Mouse (Mus musculus) hindlimb bud, embryonic 11.5 days (tissue): ENCODE results near the gene Spred3.
A peak's percentile ranks its signal among the peaks of the same experiment; 100 is the strongest.
"Not testable (repeated sequence)": the region's sequence is repeated elsewhere in the genome, so short reads cannot be mapped to it uniquely, and the experiment has no call there.

Source experiments
- DNase-seq: peaks from one replicate; pipeline ENCODE4 v3.0.0-alpha.2; 2012; ENCODE audit warnings: low read depth, low spot score; ENCODE audit errors: extremely low spot score

Spred3 gene

DNA sequence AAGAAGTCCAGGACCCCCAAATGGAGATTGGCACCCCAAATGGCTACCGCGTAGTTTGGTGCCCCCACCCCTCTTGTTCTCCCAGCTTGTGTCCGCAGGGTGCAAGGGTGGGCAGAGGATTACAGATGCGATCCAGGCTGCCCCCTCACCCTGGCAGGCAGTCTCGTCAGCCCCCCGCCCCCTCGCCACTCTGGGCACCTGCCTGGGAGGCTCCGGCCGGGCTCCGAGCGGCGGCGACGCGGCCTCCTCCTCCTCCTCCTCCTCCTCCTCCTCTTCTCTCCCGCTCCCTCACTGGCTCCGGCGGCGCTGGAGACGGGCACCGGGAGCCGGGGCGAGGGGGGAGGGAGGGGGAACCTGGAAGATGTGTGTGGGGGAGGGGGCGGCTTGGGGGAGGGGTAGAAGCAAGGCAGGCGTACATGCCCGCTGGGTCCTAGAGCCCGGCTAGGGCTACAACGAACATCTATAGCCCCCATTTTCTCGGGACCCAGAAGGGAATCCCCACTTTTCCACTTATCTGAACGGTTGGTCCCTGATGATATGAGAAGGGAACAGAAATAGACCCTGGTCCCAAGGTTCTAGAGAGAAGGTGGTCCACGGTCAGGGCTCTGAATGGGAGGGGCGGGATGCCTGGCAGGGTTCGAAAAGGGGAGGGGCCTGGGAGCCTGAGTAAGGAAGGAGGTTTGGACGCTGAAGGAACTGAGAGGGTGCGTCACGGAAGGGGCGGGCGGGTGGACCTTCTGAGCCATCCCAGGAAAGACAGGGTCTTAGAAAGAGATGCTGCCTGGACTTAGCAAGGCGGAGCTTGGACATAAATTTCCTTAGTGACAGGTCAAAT lies 763 bp downstream of the Spred3 start:
- DNase-seq = peak; percentile 68

GRCm38 (mm10) chr7:29168791-29169230 lies 1.4 kb downstream of the Spred3 start:
- no peak for DNase-seq

GRCm38 (mm10) chr7:29168121-29168695 lies 2.0 kb downstream of the Spred3 start:
- DNase-seq = no peak

DNA sequence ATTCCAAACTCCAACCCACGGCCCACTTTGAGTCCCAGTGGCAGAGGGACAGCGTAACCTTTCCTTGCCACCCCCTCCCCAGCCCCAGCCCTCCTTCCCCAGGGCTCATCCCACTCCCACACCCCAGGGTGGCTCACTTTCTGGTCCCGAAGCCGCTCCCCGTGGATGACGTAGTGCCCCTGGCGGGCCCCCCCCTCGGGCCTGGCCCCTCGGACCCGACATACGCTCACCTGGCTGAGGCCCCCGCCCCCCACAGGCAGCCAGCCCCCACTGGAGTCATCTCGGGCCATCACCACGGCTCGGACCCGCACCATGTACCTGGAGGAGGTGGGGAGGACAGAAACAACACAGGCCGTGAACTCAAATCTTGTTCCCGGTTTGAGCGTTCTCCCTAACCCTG lies 2.6 kb downstream of the Spred3 start:
- DNase-seq = no peak

DNA sequence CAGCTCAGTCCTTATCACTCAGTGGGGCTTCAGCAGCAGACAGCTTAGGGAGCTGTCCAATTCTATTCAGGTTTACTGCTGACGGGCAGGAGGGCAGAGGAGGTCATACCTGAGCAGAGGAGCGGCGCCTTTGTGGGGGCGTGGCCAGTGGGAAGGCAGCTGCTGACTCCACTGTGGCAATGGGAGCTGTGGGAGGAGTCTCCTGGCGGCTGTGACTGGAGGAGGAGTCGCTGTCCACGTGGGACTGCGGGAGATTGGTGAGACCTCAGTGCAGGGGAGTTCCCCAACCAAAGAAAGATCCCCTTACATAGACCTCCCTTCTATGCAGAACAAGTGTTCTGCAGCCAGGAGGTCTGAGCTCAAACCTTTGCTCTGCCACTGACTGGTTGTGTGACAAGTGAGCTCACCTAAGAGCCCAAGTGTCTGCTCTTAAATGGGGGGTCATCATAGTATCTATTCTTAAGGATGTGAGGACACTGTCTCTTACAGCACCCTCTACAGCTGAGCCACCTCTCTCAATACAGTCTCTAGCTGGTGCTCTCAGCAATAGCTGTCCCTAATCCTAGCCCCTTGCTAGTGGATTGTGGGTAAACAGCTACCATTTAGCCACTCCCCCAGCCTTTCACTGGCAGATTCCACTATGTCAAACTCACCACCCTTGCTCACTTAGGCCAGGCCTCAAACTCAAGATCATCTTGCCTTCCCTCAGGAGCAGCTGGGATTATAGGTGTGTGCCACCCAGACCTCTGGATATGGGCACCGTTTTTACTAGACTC lies 7.3 kb downstream of the Spred3 start:
- DNase-seq = no peak

- DNase-seq = no peak
Observed at GRCm38 (mm10) chr7:29162294-29162693, 7.9 kb downstream of the Spred3 start.

DNA sequence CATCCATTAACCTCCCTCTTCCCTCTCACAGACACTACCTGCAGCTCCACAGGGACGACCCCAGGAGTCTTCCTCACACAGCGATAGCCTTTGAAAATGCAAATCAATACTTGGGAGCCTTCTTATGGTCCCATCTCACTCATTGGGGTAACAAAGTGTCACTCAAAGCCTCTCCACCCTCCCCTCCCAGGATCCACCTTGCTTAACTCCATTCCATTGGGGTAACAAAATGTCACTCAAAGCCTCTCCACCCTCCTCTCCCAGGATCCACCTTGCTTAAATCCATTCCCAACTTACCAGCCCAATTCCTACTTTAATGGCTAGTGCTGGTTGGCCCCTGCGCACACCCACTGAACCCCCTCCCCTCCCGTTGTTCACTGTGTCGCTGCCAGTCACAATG lies 11.9 kb downstream of the Spred3 start:
- no peak for DNase-seq

GRCm38 (mm10) chr7:29155838-29156782 lies 14.1 kb downstream of the Spred3 start, which contains the start of gene Fam98c:
Fam98c (minus strand) TSS chr7:29156234.
- no peak for DNase-seq

- DNase-seq = no peak
Observed at GRCm38 (mm10) chr7:29155196-29155837, 14.9 kb downstream of the Spred3 start.

DNA sequence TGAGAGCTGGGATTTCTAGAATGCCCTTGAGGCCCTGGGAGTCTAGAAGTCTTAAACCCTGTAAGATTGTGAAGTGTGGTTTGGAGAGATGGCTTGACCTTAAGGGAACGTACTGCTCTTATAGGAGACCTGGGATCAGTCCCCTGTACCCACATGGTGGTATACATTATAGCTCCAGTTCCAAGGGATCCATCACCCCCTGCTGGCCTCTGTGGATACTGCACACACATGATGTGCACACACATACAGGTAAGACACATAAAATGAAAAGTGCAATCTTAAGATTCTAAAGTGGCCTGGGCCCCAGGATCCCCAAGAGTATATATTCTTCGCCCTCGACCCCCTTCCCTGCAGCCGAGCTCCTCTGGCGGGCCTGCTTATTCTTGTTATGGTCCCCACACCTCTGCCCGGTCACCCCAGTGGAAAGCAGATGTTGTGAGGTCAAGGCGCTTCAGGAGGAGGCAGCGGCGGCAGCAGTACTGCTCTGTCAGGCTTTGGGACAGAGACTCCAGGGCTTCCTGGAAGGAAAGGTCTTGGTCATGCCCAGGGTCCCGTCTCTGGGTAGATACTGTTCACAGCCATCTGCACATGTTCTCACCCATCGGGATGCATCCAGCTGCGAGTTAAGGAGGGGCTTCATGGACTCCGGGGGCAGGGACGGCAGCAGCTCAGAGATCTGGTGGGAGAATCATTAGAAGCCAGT lies 16.0 kb downstream of the Spred3 start:
- DNase-seq = no peak

DNA sequence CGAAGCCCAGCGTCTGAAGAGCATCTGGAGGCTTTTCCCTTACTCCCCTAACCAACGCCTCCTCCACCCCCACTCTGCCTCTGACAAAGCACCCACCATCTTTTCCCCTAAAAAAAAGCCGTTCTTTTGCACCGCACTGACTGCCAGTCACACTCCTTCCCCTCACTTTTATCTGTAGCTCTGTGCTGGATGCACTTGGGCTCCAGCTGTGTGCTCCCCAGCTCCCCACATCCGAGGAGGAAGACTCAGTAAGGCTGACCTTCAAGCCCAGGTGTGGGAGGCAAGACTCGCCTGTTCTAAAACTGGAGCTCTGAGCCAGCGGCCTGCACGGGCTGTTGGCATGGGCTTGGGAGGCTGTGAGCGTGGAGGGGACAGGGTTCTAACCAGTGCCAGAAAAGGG lies 18.7 kb downstream of the Spred3 start:
- no peak for DNase-seq

- no peak for DNase-seq
Observed at GRCm38 (mm10) chr7:29148771-29149170, 21.4 kb downstream of the Spred3 start.

DNA sequence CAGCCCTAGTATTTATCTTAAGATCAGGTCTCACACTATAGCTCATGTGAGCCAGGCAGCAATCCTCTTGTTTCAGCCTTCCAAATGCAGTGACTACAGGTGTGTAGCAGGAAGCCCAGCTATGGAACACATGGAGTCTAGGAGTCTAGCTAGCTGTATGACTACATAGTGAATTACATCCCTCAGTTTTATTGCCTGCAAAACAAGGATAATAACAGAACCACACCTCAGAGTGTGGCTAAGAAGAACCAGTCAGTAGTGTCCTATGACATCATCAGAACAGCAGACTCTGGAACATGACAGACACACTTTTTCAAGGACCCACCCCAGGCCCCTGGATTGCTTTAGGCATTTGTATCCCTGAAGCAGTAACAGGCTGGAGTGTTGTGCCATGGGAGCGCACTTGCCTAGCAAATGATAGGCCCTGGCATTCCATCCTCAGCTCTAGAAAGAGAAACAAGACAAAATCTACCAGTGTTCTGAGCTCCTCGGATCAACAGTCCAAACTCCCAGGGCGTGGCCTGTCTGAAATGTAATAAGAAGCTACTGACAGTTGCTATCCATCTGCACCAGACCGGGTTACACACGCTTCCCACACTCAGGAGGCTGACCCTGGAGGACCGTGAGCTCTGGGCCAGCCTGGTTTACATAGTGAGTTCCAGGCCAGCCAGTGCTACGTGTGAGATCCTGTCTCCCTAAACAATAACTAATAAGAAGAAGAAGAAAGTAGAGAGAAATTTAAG lies 23.4 kb downstream of the Spred3 start:
- no peak for DNase-seq

DNA sequence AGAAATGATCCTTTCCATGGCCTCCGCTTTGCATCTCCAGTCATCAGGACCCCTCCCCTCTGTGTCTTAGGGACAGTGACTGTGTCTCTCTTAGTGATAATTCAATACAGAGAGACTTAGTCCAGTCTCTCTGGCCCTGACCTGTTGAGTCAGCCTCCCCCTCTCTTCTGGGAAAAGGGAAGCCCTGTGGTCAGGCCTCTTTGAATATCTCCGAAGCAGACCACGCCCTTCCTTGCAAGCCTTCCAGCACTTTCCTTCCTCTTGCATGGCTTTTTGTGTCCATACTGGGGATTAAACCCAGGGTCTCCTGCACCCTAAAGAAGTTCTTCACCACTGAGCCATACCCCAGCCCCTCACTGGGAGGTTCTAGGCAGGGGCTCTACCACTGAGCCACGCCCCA lies 26.2 kb downstream of the Spred3 start:
- DNase-seq = no peak

GRCm38 (mm10) chr7:29141416-29141815 lies 28.8 kb downstream of the Spred3 start:
- no peak for DNase-seq

DNA sequence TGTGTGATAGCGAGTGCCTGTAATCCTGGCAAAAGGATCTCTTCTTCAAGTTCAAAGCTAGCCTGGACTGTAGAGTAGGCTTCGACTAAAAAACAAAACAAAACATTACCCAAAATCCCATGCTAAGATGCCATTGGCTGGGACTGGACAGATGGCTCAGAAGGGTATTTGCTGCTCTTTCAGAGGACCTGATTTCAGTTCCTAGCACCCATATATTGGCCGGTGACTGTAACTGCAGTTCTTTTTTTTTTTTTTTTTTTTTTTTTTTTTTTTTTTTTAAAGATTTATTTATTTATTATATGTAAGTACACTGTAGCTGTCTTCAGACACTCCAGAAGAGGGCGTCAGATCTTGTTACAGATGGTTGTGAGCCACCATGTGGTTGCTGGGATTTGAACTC lies 31.0 kb downstream of the Spred3 start:
- not testable (repeated sequence) for DNase-seq

- no peak for DNase-seq
Observed at GRCm38 (mm10) chr7:29137429-29137828, 32.8 kb downstream of the Spred3 start.

DNA sequence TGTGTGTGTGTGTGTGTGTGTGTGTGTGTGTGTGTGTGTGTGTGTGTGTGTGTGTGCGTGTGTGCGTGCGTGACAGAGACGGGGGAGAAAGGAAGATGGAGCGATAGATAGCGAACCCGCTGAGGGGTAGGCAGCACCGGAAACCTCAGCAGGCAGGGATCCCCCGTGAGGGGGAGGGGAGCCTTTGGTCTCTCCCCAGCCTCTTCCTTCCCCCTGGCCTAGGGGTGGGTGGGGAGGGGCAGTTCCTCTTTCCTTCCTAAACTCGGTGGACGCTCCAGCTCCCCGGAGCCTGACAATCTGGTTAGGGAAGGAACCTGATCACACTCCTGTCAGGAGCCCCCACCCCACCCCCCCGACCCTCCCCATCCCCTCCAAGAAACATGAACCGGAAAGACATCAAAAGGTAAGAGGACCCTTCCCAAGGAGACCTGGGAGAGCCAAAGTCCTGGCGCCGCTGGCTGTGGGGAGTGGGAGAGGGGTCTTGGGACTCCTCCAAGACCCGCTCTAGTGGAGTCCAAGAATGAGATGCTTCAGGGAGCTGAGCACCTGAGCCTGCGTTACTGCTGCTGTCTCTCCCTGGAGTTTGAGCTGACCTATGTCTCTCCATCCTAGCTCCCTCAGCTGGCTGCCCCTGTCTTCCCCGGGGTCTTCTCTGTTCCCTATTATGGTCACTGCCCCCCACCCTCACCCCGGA lies 35.4 kb downstream of the Spred3 start, which contains the start of gene Rasgrp4:
Gene Rasgrp4, plus strand, starts transcription at position 159 of the 694 bp plus-strand sequence.
- no peak for DNase-seq
